In the genomic region with DNA sequence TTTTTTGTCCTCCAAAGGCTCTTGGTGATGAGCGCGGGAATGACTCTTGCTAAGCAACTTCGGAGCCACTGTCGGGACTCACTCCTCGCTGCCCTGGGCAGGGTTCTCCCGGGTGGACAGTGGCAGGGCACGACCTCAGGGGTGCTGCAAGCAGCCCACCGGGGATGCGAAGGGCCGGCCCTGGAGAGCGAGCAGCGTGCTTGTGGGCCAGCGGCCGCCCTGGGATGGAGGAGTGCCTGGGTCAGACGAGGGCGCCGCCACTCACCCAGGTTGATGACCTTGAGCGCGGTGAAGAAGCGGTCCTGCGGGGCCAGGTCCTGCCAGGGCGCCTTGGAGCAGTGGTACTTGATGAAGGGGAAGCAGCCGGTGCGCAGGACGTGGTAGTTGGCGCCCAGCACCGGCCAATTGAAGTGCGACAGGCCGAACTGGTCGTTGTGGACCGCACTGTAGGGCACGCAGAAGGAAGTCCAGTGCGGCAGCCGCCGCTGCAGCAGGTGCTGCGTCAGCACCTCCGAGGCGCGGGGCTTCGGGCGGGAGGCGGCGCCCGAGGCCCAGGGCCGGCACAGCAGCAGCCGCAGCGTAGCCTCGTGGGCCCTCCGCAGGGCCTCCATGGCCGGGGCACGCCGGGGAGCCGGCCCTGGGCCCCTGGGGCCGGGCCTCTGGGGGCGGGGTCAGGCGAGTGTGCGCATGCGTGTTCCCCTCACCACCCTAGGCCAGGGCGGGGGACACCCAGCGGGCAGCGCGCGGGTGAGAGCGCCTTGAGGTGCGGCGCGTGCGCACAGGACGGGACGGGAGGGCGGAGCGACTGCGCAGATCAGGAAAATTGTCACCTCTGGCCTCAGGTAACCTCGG, we compare ENCODE assay signal across 8 mouse cellular contexts. TPM values are rescaled to one million over a fixed set of nuclear protein-coding genes. Genes with fewer than 3 reads are reported as not detected.
DNase-seq lines count a peak whose midpoint lies in the region; ATAC-seq and TF ChIP-seq lines count a peak whose summit lies in the region.

A gene (minus strand): TSS at position 636 of the 852 bp plus-strand sequence.

- peak within 1 kb of the TSS; percentile 76 for H3K9ac ChIP-seq in ES-E14 (ENCODE audit: insufficient read depth, low read depth, low read length, poor library complexity, severe bottlenecking)
- H3K9ac ChIP-seq in forebrain, embryonic 16.5 days (replicated peaks; ENCODE audit: low read depth, low read length) = peak within 1 kb of the TSS; percentile 97
- peak within 1 kb of the TSS; percentile 83 for H3K9ac ChIP-seq in lung, embryonic 15.5 days

- WGBS in forebrain, embryonic 16.5 days = under 1% methylated on average over 74 of the region's 74 CpGs
- WGBS in lung, embryonic 15.5 days = under 1% methylated on average over 74 of the region's 74 CpGs

- DNase-seq in ES-E14 (ENCODE audit: low read depth, low spot score) = peak; percentile 69
- peak; percentile 95 for DNase-seq in cerebellum, adult 11-12 months
- peak; percentile 96 to 98 for DNase-seq in heart, postnatal 36 days
- DNase-seq in layer of hippocampus, adult 8-10 months (ENCODE audit: low spot score in 2 of 2) = peak; percentile 89 to 90
- peak; percentile 95 for DNase-seq in ovary, adult 18-20 months (ENCODE audit: low spot score)
- peak; percentile 95 for DNase-seq in thymus, postnatal 0 days (ENCODE audit: low spot score)

- H3K4me3 ChIP-seq in ES-E14 (ENCODE audit: insufficient read depth in 1 of 2, low read depth in 1 of 2, low read length in 2 of 2, poor library complexity in 1 of 2, severe bottlenecking in 1 of 2) = peak within 1 kb of the TSS; percentile 84 to 86
- peak within 1 kb of the TSS; percentile 99 for H3K4me3 ChIP-seq in forebrain, embryonic 16.5 days (replicated peaks; ENCODE audit: low read length)
- H3K4me3 ChIP-seq in lung, embryonic 15.5 days = peak within 1 kb of the TSS; percentile 66

- H3K27ac ChIP-seq in ES-E14 (ENCODE audit: insufficient read depth, low read depth, low read length, poor library complexity, severe bottlenecking) = no peak within 1 kb of the TSS
- peak within 1 kb of the TSS; percentile 71 for H3K27ac ChIP-seq in forebrain, embryonic 16.5 days (ENCODE audit: low read length)
- peak within 1 kb of the TSS; percentile 92 for H3K27ac ChIP-seq in lung, embryonic 15.5 days

- in situ Hi-C loops in ES-E14 (cut with MboI; ENCODE audit: low sequenced_read_pairs in 2 of 2, unreplicated experiment in 2 of 2) = no loop called here

- peak within 1 kb of the TSS; percentile 92 for H3K4me2 ChIP-seq in forebrain, embryonic 16.5 days (ENCODE audit: low read length)
- H3K4me2 ChIP-seq in lung, embryonic 15.5 days = peak within 1 kb of the TSS; percentile 75

- ATAC-seq in forebrain, embryonic 16.5 days = peak; percentile 97
- ATAC-seq in lung, embryonic 15.5 days (ENCODE audit: borderline replicate concordance, extremely low read depth, low FRiP score, low TSS enrichment) = peak; percentile 99

- no peaks in the 10 kb centered on the region for H3K27me3 ChIP-seq in forebrain, embryonic 16.5 days (replicated peaks; ENCODE audit: control insufficient read depth, insufficient read depth, low read length)
- no peaks in the 10 kb centered on the region for H3K27me3 ChIP-seq in lung, embryonic 15.5 days

- H3K36me3 ChIP-seq in ES-E14 (ENCODE audit: control insufficient read depth, insufficient read depth, low read length, poor library complexity, severe bottlenecking) = no peaks in the 10 kb centered on the region
- H3K36me3 ChIP-seq in forebrain, embryonic 16.5 days (ENCODE audit: control insufficient read depth, insufficient read depth) = no peaks in the 10 kb centered on the region
- H3K36me3 ChIP-seq in lung, embryonic 15.5 days = no peaks in the 10 kb centered on the region

- H3K9me3 ChIP-seq in ES-E14 (ENCODE audit: control insufficient read depth, insufficient read depth, low read depth, low read length) = no peaks in the 10 kb centered on the region
- no peaks in the 10 kb centered on the region for H3K9me3 ChIP-seq in forebrain, embryonic 16.5 days (ENCODE audit: control insufficient read depth, low read length)
- no peaks in the 10 kb centered on the region for H3K9me3 ChIP-seq in lung, embryonic 15.5 days

- H3K4me1 ChIP-seq in ES-E14 (ENCODE audit: control insufficient read depth in 2 of 2, insufficient read depth in 2 of 2, low read length in 2 of 2, poor library complexity in 1 of 2) = 0 out of 4 replicates have a peak, but pooled peaks cover 0 to 2% of the 10 kb centered on the region in 2 experiments
- H3K4me1 ChIP-seq in forebrain, embryonic 16.5 days (replicated peaks; ENCODE audit: control insufficient read depth, insufficient read depth, low read length) = peaks cover 10% of the 10 kb centered on the region
- H3K4me1 ChIP-seq in lung, embryonic 15.5 days = peaks cover 11% of the 10 kb centered on the region

- intact Hi-C loops in heart, postnatal 36 days (cut with DNase I) = loop anchor here (1.0 to 5.0 kb wide), 2 partner anchors 22 to 172 kb away; a partner anchor contains a TSS

TF ChIP-seq in ES-E14, 5 proteins besides CTCF, POLR2A, EP300 and RAD21:
- TF ChIP-seq MAFK (IDR thresholded peaks at IDR 0.05; ENCODE audit: insufficient read depth, low read depth, low read length) (peak; percentile 89), HCFC1 (IDR thresholded peaks at IDR 0.05; ENCODE audit: borderline replicate concordance, insufficient read depth, low read length) (no peak), ZC3H11A (IDR thresholded peaks at IDR 0.05; ENCODE audit: borderline replicate concordance, low read depth, low read length) (no peak), ZNF384 (IDR thresholded peaks at IDR 0.05; ENCODE audit: low read depth, low read length) (no peak), CHD2 (IDR thresholded peaks at IDR 0.05; ENCODE audit: low read depth, low read length) (no peak)
TF ChIP-seq in ES-E14: peak in this region for 1.

RNA-seq across cellular contexts. Expression of the gene that starts here (rescaled TPM):
- 2.9 and 6.4 TPM in 2 replicates for total RNA-seq in ES-E14 (2012; rRNA removed)
- polyA plus RNA-seq in forebrain, embryonic 16.5 days (2015; fragmentation: Nextera tagmentation; extraction: Ambion mirVana) = 61.8 and 63.5 TPM in 2 replicates
- 10 to 100 TPM; 34.8 to 35.9 TPM for total RNA-seq in heart, postnatal 36 days (2021)
- 10 to 100 TPM; 16.6 to 25.9 (median 24.4) TPM for total RNA-seq in layer of hippocampus, adult 8-10 months (2022)
- 35.0 and 35.4 TPM in 2 replicates for polyA plus RNA-seq in lung, embryonic 15.5 days (2015; fragmentation: Nextera tagmentation; extraction: Ambion mirVana)
- polyA plus RNA-seq in thymus, postnatal 0 days (2015; fragmentation: Nextera tagmentation; extraction: Ambion mirVana) = 113 and 119 TPM in 2 replicates
